Mouse (Mus musculus) ZHBTc4 (cell line): ENCODE measurements around the gene Plac9a.
"Not testable (repeated sequence)": the region's sequence is repeated elsewhere in the genome, so short reads cannot be mapped to it uniquely, and the experiment has no call there.

Experiments used
- DNase-seq: peaks from one replicate; pipeline ENCODE4 v3.0.0-alpha.2; 2011; ENCODE audit warnings: low read depth, low spot score

Gene Plac9a

GRCm38 (mm10) chr14:25865251-25865650 is 37.6 kb downstream of the Plac9a start:
- DNase-seq = no peak

GRCm38 (mm10) chr14:25863721-25864120 is 39.2 kb downstream of the Plac9a start:
- DNase-seq = no peak

- DNase-seq = no peak
These were observed 40.9 kb downstream of the Plac9a start for GRCm38 (mm10) chr14:25861771-25862530.

- DNase-seq = no peak
These were observed 45.0 kb downstream of the Plac9a start for GRCm38 (mm10) chr14:25857940-25858339.

- no peak for DNase-seq
These were observed 45.7 kb downstream of the Plac9a start for GRCm38 (mm10) chr14:25857168-25857621.

GRCm38 (mm10) chr14:25855241-25855885 is 47.5 kb downstream of the Plac9a start:
- DNase-seq = no peak

- DNase-seq = no peak
These were observed 49.0 kb downstream of the Plac9a start for GRCm38 (mm10) chr14:25853717-25854452.

GRCm38 (mm10) chr14:25853295-25853694 is 49.6 kb downstream of the Plac9a start:
- DNase-seq = peak; percentile 61

- no peak for DNase-seq
These were observed 50.8 kb downstream of the Plac9a start for GRCm38 (mm10) chr14:25852121-25852561.

- DNase-seq = no peak
These were observed 51.7 kb downstream of the Plac9a start for GRCm38 (mm10) chr14:25851189-25851588.

GRCm38 (mm10) chr14:25850433-25850832 is 52.5 kb downstream of the Plac9a start:
- no peak for DNase-seq

- not testable (repeated sequence) for DNase-seq
These were observed 54.2 kb downstream of the Plac9a start for GRCm38 (mm10) chr14:25848708-25849107.

GRCm38 (mm10) chr14:25848237-25848636 is 54.7 kb downstream of the Plac9a start:
- no peak for DNase-seq

GRCm38 (mm10) chr14:25847660-25848059 is 55.2 kb downstream of the Plac9a start:
- DNase-seq = no peak

- no peak for DNase-seq
These were observed 56.4 kb downstream of the Plac9a start for GRCm38 (mm10) chr14:25846516-25846915.

- no peak for DNase-seq
These were observed 57.0 kb downstream of the Plac9a start for GRCm38 (mm10) chr14:25845832-25846383.

- peak; percentile 33 for DNase-seq
These were observed 58.5 kb downstream of the Plac9a start for GRCm38 (mm10) chr14:25844372-25844771.

GRCm38 (mm10) chr14:25842688-25843003 is 60.3 kb downstream of the Plac9a start:
- peak; percentile 42 for DNase-seq

GRCm38 (mm10) chr14:25841991-25842687 is 60.8 kb downstream of the Plac9a start, which contains the start of gene Anxa11:
Gene Anxa11 (plus strand): TSS chr14:25842156.
- DNase-seq = peak; percentile 96

GRCm38 (mm10) chr14:25841579-25841978 is 61.3 kb downstream of the Plac9a start:
- DNase-seq = no peak

GRCm38 (mm10) chr14:25840961-25841360 is 61.9 kb downstream of the Plac9a start:
- DNase-seq = peak; percentile 53
